Mouse (Mus musculus) c-Kit-positive CD71-positive TER-119-positive erythroid progenitor cells, embryonic 14.5 days (primary cell): ENCODE measurements at regions not wholly inside any gene's neighbourhood (a gene's known extent, or its start where the extent isn't known, plus 50 kb on each side); places are given as distances from the start of the nearest gene placed in this dataset.

ENCODE experiments used
- DNase-seq: peaks from one replicate; pipeline ENCODE4 v3.0.0-alpha.2; 2013; ENCODE audit warnings: low spot score

GRCm38 (mm10) chr15:58718282-58718681 lies 170.8 kb upstream of the Gm49356 start:
- peak; percentile 11 for DNase-seq

GRCm38 (mm10) chr15:58719410-58719809 lies 169.7 kb upstream of the Gm49356 start:
- DNase-seq: no peak

- DNase-seq: no peak
These were observed 162.1 kb upstream of the Gm49356 start for GRCm38 (mm10) chr15:58727041-58727440.

GRCm38 (mm10) chr15:58728264-58728663 lies 160.8 kb upstream of the Gm49356 start:
- DNase-seq: no peak

- DNase-seq: no peak
These were observed 158.2 kb upstream of the Gm49356 start for GRCm38 (mm10) chr15:58730861-58731260.

GRCm38 (mm10) chr15:58731346-58731745 lies 157.8 kb upstream of the Gm49356 start:
- no peak for DNase-seq

DNA sequence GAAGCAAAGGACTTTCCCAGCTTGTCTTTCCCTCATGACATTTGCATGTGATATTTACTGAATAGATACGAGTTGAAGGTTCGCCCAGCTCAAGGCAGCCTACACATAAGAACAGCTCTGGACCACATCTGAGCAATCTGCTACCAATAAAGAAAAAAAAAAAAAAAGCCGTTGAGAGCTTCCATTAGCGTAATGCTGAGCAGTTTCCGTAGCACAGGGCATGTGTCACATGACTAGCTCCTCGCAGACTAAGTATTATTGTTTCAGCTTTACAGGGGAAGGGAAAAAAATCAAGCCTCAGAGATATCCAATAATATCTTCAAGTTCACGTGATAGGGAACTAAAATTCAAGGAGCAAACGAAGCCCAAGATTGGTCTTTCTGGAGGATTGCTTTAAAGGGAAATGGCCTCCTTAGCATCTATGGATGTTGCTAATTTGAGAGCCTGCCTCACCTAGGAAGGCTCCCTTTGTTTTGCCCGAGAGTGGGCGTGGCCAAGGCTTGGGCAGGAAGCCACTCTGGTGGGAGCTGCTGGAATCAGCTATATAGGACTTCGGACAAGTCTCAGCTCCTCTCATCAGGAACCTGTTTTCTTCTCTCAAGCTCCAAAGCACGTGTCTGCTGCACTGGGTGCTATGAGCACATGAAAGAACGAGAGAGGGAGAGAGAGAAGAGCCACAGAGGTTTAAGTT lies 157.0 kb upstream of the Gm49356 start:
- DNase-seq: no peak
